Mouse (Mus musculus) brain, embryonic 14.5 days (tissue): ENCODE results near the gene Myo10.

ENCODE experiments used
- CTCF ChIP-seq: fragments of 200-500 bp; IDR thresholded peaks from 2 replicates; pipeline ENCODE4 v1.5.1; 2012; ENCODE audit warnings: inconsistent platforms, mild to moderate bottlenecking, moderate library complexity, borderline replicate concordance; ENCODE audit not compliant: insufficient read depth, insufficient read length; ENCODE audit errors: extremely low read depth
- POLR2A ChIP-seq: fragments of 200-500 bp; IDR thresholded peaks from 2 replicates; pipeline ENCODE4 v1.6.1; 2012; ENCODE audit warnings: mild to moderate bottlenecking, inconsistent platforms, borderline replicate concordance; ENCODE audit not compliant: poor library complexity, insufficient read depth, insufficient read length, severe bottlenecking; ENCODE audit errors: extremely low read depth

- TF ChIP-seq CTCF (no peak), POLR2A (no peak)
Observed at GRCm38 (mm10) chr15:25761049-25761448, 138.7 kb downstream of the Myo10 start.
